Mouse (Mus musculus) liver, postnatal 0 days (tissue): ENCODE measurements at regions not wholly inside any gene's neighbourhood (a gene's known extent, or its start where the extent isn't known, plus 50 kb on each side); places are given as distances from the start of the nearest gene placed in this dataset.

Source experiments
- CTCF ChIP-seq: sonication (generic); IDR thresholded peaks from 2 replicates; pipeline ENCODE4 v1.5.1; 2016; ENCODE audit warnings: antibody characterized with exemption, low read depth
- EP300 ChIP-seq: IDR thresholded peaks from 2 replicates; pipeline ENCODE4 v1.6.1; 2016; ENCODE audit warnings: antibody characterized with exemption, low read depth, mild to moderate bottlenecking

DNA sequence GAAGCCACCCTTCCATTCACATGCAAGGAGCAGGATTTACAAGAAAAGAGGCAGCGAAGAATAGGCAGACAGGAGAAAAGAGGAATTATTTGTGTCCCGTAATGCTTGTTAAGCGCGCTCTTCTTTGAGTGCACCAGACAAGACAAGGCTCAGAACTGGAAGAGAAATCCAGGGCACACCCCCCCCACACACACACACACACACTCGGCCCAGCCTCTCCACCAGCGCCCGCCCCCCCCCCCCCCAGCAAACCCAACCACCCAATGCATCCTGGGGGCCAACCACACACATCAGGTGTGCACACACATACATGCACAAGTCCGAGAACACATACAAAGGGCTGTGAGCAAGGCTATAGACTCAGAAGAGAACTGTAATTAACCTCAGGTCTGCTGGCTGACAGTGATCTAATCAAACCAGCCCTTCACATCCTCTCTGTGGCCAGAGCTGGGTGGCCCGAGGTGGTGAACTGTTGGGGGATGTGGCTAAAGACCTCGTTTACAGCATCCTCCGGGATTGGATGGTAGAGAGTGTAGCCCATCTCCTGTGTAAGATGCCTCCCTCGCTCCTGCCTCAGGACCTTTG lies 108.7 kb upstream of the Lhx5 start:
- TF ChIP-seq CTCF (no peak), EP300 (no peak)
